Mouse (Mus musculus) neutrophil, adult 65 days (primary cell): ENCODE results near the gene Ttc3. TPM values are rescaled to one million over a fixed set of nuclear protein-coding genes. Genes with fewer than 3 reads are reported as not detected.

ENCODE experiments used
- total RNA-seq: library from RNA; stranded (reverse); gene quantifications from 2 replicates; pipeline ENCODE4 v1.2.4, GENCODE M21; 2023

Gene Ttc3
- total RNA-seq = 17.8 and 24.4 TPM in 2 replicates

DNA sequence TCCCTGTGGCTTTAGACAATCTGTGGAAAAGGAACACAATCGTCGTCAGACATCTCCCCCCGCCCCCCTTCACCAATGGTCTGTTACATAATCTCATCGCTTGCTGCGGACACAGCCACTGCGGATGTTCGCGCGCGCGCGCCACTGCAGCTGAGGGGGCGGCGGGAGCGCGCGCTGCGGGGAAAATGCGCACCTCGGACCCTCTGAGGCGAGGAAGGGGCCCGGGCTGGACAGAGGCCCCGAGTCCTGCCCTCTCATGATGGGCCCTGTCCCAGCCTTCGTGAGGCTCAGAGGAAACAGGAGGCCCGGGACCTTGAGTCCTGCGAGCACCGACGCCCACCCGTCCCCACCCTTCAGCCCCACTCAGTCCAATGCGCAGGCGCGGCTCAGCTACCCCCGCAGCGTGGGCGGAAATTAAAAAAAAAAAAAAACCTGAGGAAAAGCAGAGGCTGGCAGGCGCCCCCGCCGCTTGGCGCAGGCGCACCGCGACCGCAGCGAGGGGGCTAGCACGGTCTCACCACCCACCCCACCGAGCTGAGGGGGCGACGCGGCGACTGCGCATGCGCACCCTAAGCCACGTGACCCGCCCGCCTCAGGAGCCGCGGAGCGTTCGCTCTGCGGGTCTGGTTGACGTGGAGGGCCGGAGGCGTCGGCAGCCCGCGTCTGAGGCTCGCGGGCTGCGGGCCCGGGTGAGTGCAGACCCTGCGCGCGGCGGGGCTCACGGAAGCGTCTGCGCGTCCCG is at the start of gene Ttc3:
Gene Ttc3, plus strand, starts transcription at position 446 of the 742 bp plus-strand sequence.

DNA sequence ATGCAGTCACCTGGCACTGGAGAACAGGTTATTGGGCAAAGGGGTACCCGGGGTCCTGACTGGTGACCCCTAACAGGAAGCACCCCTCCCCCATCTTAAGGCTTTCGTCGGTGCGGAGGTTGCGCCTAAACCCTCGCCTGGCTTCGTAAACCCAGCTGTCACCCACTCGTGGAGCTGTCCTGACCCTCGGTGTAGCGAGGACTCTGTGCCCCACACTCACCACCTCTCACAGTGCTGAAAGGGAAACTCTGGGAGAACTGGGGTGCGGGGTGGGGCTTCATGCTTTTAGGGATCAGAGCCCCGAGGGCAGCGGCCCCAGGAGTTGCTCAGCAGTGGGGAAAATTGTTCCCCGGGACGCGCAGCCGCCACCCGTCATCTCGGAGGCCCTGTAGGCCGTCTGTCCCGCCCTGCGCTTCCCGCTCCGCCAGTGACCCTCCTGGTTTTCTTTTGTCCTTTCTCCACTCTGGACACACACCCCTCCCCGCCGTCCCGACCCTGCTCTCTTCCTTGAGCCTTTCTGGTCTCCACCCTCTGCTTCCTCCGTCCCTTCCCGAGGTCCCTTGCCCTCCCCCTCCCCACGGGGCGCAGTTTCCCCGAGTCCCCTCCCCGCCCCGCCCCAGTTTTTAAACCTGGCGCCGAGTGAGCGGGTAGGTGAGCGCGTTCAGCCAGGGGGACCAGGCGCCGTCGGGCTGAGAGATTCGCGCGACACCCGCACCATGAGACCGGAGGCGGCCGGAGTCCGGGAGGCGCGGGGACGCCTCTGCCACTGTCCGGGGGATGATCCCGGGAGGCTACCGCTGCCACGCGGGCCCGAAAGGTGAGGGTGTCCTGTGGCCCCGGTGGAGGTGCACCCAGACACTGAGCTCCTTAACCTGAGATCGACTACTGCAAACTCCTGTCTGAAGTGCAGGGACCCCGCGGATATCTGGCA is 42.4 kb upstream of the Ttc3 start, which contains the start of gene Ripply3:
Gene Ripply3, plus strand, starts transcription at position 640 of the 931 bp plus-strand sequence.

DNA sequence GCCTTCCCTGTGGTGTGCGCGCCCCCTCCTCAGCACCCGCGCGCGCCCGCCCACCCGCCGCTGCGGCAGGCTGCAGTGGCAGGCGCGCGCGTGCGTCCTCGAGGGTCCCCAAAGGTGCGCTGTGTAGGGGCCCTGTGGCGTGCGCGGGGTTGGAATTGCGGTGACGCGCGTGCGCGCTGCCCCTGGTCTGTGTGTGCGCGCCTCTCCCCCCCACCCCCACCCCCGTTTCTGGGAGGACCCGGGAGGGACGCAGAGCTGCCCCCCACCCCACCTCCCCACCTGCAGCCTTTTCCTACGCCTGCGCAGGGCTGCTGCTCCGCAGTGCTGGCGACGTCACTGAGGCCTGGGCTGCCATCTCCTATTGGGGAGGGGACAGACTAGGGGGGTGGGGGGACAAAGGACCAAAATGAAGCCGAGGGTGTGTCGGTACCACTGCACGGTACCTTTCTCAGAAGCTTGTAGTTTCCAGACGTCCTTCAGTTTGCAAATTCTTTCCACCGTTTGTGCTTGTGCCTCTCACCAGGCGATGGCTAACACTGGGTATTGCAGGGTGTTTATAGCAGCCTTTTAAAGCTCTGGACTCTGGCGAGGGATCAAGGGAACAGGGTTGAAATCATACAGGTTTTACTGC is 998 bp downstream of the Ttc3 start, which contains the start of gene Pigp:
Gene Pigp, minus strand, starts transcription at position 542 of the 631 bp plus-strand sequence.

Other genes starting within 250 kb of the Ttc3 start
- 18.7 and 21.2 TPM in 2 replicates for gene Hlcs, start 57.0 kb upstream of the Ttc3 start, total RNA-seq
- not detected in 2 replicates for gene Ripply3, start 42.2 kb upstream of the Ttc3 start, total RNA-seq
- gene Pigp, start 1.2 kb downstream of the Ttc3 start, total RNA-seq = 7.1 and 8.7 TPM in 2 replicates
- gene Vps26c, start 156.2 kb downstream of the Ttc3 start, total RNA-seq = 25.3 and 34.2 TPM in 2 replicates
- gene Dyrk1a, start 199.4 kb downstream of the Ttc3 start, total RNA-seq = 71.4 and 80.2 TPM in 2 replicates